Mouse (Mus musculus) bone marrow, adult 2 months (tissue): ENCODE results near the gene Prr19. TPM values are rescaled to one million over a fixed set of nuclear protein-coding genes. Genes with fewer than 3 reads are reported as not detected.
A peak's percentile ranks its signal among the peaks of the same experiment; 100 is the strongest.

Experiments
- H3K27ac ChIP-seq: fragments of 200-500 bp; 2 replicates; pipeline ENCODE4 v1.5.1; 2012; ENCODE audit warnings: low read depth, mild to moderate bottlenecking, control low read depth, inconsistent platforms, low read length; ENCODE audit not compliant: control insufficient read depth, poor library complexity, insufficient read depth
- H3K4me1 ChIP-seq: fragments of 200-500 bp; 2 replicates; pipeline ENCODE4 v1.6.1; 2011; ENCODE audit warnings: low read length; ENCODE audit not compliant: control insufficient read depth, insufficient read depth
- H3K4me3 ChIP-seq: fragments of 200-500 bp; replicated peaks from 2 replicates; pipeline ENCODE3; 2011; ENCODE audit warnings: mild to moderate bottlenecking, low read depth, low read length, control low read depth; ENCODE audit not compliant: control insufficient read depth
- CTCF ChIP-seq: fragments of 200-500 bp; IDR thresholded peaks from 2 replicates; pipeline ENCODE4 v1.5.1; 2011; ENCODE audit warnings: low read length, control low read depth; ENCODE audit not compliant: control insufficient read depth, insufficient read depth
- POLR2A ChIP-seq: fragments of 200-500 bp; IDR thresholded peaks from 2 replicates; pipeline ENCODE4 v1.6.1; 2011; ENCODE audit warnings: low read depth, mild to moderate bottlenecking, control low read depth, low read length, borderline replicate concordance; ENCODE audit not compliant: control insufficient read depth
- WGBS: fragments of 180-500 bp; shearing (Covaris S2); methylation state at CpG from one replicate; pipeline ENCODE4 v1.1.7; 2018; 5-methylcytosine and 5-hydroxymethylcytosine counted together
- polyA plus RNA-seq: library from polyadenylated mRNA; stranded (reverse); fragments of >200 nt; gene quantifications from 2 replicates; pipeline ENCODE4 v1.2.4, GENCODE M21; 2011; ENCODE audit warnings: low replicate concordance; ENCODE audit not compliant: missing spikeins, insufficient read depth, insufficient read length

Gene Prr19
- polyA plus RNA-seq, 1 experiment: not detected

- WGBS: under 1% methylated on average over 48 of the region's 49 CpGs
- Histone ChIP-seq H3K4me1 (peaks cover 15% of the 10 kb centered on the region), H3K27ac (peak overlapping the region; percentile 87), H3K4me3 (peak overlapping the region; percentile 76)
- TF ChIP-seq POLR2A: peak; percentile 54
- TF ChIP-seq CTCF: no peak
Measured at GRCm38 (mm10) chr7:25279076-25279860, 21.9 kb upstream of the Prr19 start.

GRCm38 (mm10) chr7:25279861-25280791, 21.1 kb upstream of the Prr19 start:
- H3K27ac ChIP-seq: peak overlapping the region; percentile 87
- H3K4me3 ChIP-seq: peak overlapping the region; percentile 76
- WGBS: 5% methylated on average over 6 of the region's 6 CpGs
- no peak for TF ChIP-seq CTCF
- H3K4me1 ChIP-seq: peaks cover 14% of the 10 kb centered on the region

GRCm38 (mm10) chr7:25281166-25281733, 20.0 kb upstream of the Prr19 start:
- WGBS: 27% methylated on average over 12 of the region's 12 CpGs
- H3K4me3 ChIP-seq: peak overlapping the region; percentile 65

DNA sequence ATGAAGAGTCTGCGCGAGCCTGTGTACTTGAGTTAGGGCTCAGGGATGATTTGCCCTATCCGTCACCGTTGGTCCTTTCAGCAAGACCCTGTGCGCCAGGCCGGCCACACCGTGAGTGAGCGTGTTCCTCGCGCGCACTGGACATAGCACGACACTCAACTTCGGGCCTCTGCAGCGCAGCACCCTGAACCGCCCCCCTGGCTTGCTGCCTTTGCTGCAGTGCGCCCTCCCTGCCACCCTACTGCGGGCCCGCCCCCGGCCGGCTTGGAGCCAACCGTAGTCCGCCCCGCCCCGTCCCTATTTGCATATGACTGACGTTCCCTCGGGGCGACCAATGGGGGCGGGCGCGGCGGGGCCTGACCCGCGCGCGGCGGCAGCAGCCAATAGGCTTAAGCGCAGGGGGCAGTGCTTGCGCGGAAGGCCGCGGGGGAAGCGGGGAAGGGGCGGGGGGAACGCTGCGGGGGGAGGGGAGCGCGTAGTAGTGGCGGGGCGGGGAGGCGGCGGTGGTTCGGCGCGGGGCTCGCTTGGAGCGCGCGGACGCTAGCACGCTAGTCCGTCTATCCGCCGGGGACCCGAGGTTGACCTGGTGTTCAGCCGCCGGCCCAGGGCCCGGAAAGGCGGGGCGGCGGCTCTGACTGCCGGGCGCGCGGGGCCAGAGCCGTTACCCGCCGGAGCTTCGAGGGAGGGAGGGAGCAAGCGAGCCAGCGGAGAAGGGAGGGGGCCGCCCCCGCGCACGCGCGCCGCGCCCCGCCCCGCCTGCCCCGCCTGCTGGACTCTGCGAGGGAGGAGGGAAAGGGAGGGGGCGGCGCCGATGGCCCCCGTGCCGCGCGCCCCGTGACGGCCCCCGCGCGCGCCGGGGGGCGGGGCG, 19.2 kb upstream of the Prr19 start:
- H3K27ac ChIP-seq: peak overlapping the region; percentile 97
- peaks cover 14% of the 10 kb centered on the region for H3K4me1 ChIP-seq
- WGBS: 1% methylated on average over 73 of the region's 108 CpGs
- peak; percentile 97 for TF ChIP-seq POLR2A
- peak; percentile 0; the same call in 1 of the 2 replicates for TF ChIP-seq CTCF
- H3K4me3 ChIP-seq: peak overlapping the region; percentile 65

More at GRCm38 (mm10) chr7:25281166-25281733, 20.0 kb upstream of the Prr19 start:
- Histone ChIP-seq H3K27ac (peak overlapping the region; percentile 89), H3K4me1 (peaks cover 14% of the 10 kb centered on the region)
- TF ChIP-seq CTCF: no peak; the same call in 1 of the 2 replicates
- TF ChIP-seq POLR2A: no peak

GRCm38 (mm10) chr7:25282731-25283211, 18.4 kb upstream of the Prr19 start:
- H3K4me1 ChIP-seq: peaks cover 13% of the 10 kb centered on the region
- WGBS: 1% methylated on average over 34 of the region's 36 CpGs
- H3K27ac ChIP-seq: peak overlapping the region; percentile 73
- peak overlapping the region; percentile 76 for H3K4me3 ChIP-seq
- TF ChIP-seq POLR2A: no peak
- no peak for TF ChIP-seq CTCF

DNA sequence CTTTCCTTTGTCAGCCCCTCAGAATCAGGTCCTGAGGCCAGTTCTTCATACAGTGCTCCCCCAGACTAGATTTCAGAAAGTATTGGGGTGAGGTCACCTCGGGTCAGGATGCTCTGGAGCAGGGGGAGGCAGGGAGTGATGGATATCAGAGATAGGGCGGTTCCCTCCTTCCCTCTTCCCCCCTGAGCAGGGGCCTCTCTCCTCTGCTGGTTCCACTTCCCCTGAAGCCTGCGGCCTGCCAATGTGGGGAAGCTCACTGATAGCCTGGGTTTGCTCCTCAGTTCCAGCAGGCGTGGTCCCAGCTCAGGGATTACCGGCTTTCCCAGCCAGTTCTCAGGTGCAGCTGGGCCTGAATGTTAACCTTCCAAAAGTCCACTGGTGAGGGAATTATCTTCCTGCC, 17.6 kb upstream of the Prr19 start:
- Histone ChIP-seq H3K27ac (peak overlapping the region; percentile 73), H3K4me3 (peak overlapping the region; percentile 76), H3K4me1 (peaks cover 13% of the 10 kb centered on the region)
- no peak for TF ChIP-seq CTCF
- TF ChIP-seq POLR2A: no peak
- WGBS: 5% methylated on average over 5 of the region's 5 CpGs

- peaks cover 13% of the 10 kb centered on the region for H3K4me1 ChIP-seq
- no peak overlapping the region for H3K4me3 ChIP-seq
- H3K27ac ChIP-seq: no peak overlapping the region
- TF ChIP-seq POLR2A (no peak), CTCF (no peak)
- 35% methylated on average over 2 of the region's 2 CpGs for WGBS
Measured at GRCm38 (mm10) chr7:25284171-25284570, 17.0 kb upstream of the Prr19 start.
